ENCODE assay signal across 18 mouse cellular contexts in genomic region chr15:91152592-91152991, GRCm38 (mm10). TPM values are rescaled to one million over a fixed set of nuclear protein-coding genes. Genes with fewer than 3 reads are reported as not detected.
A peak's percentile ranks its signal among the peaks of the same experiment; 100 is the strongest.
DNase-seq lines count a peak whose midpoint lies in the region; ATAC-seq and TF ChIP-seq lines count a peak whose summit lies in the region.
"Had no signal": no experiment of that assay in that cellular context is flagged by ENCODE, and none has a peak within 500 bp of the region (broad histone marks: within the 10 kb centered on the region; RNA-seq: fewer than 3 reads in every experiment).

No protein-coding gene starts in this region.

- peak; percentile 28 for DNase-seq in adrenal gland, adult 2 months
- no peak for DNase-seq in adrenal gland, adult 8-10 months
- peak; percentile 28 for DNase-seq in kidney, postnatal 0 days (ENCODE audit: low spot score)
- no peak for DNase-seq in kidney, adult 8-10 months
- DNase-seq in midbrain, embryonic 14.5 days, result peak; percentile 39
- no peak for DNase-seq in midbrain, embryonic 10.5 days (ENCODE audit: low spot score)
- DNase-seq in right cerebral cortex, postnatal 4 days, result peak; percentile 21
- DNase-seq in urinary bladder, postnatal 4 days (ENCODE audit: low spot score in 2 of 2), result no peak
- DNase-seq: cerebellum, adult 2 months; heart, adult 2 months; layer of hippocampus, postnatal 36 days had no signal

- ATAC-seq in kidney, postnatal 0 days (replicated peaks; ENCODE audit: low FRiP score, low read depth), result no peak
- no peak for ATAC-seq in midbrain, embryonic 14.5 days (ENCODE audit: low FRiP score, low TSS enrichment)

- no peak overlapping the region for H3K9ac ChIP-seq in kidney, postnatal 0 days (ENCODE audit: low read depth, low read length)
- H3K9ac ChIP-seq in midbrain, embryonic 14.5 days (replicated peaks; ENCODE audit: low read length), result no peak overlapping the region
- H3K9ac ChIP-seq: kidney, embryonic 15.5 days; liver, embryonic 14.5 days had no signal

- WGBS in kidney, postnatal 0 days, result 44% methylated on average over 1 of the region's 1 CpGs
- WGBS in midbrain, embryonic 14.5 days, result 47% methylated on average over 1 of the region's 1 CpGs
- 86% methylated on average over 1 of the region's 1 CpGs for WGBS in midbrain, embryonic 10.5 days

- no peaks in the 10 kb centered on the region for H3K4me1 ChIP-seq in kidney, postnatal 0 days (replicated peaks; ENCODE audit: insufficient read depth, low read length)
- H3K4me1 ChIP-seq in midbrain, embryonic 14.5 days (ENCODE audit: control insufficient read depth, insufficient read depth, low read length), result no peaks in the 10 kb centered on the region
- no peaks in the 10 kb centered on the region for H3K4me1 ChIP-seq in midbrain, embryonic 10.5 days
- H3K4me1 ChIP-seq: hindbrain, embryonic 10.5 days; kidney, embryonic 15.5 days had no signal

- no peaks in the 10 kb centered on the region for H3K9me3 ChIP-seq in kidney, postnatal 0 days (replicated peaks; ENCODE audit: low read length)
- H3K9me3 ChIP-seq in midbrain, embryonic 14.5 days (ENCODE audit: control insufficient read depth, low read length), result peaks cover 15% of the 10 kb centered on the region; the same call in 1 of the 2 replicates
- peaks cover 43% of the 10 kb centered on the region for H3K9me3 ChIP-seq in midbrain, embryonic 10.5 days (replicated peaks)

- TF ChIP-seq CTCF in kidney, postnatal 0 days (IDR thresholded peaks at IDR 0.05; ENCODE audit: low read depth), result no peak

- H3K4me2 ChIP-seq in kidney, postnatal 0 days (ENCODE audit: low read length), result no peak overlapping the region
- no peak overlapping the region for H3K4me2 ChIP-seq in midbrain, embryonic 14.5 days (ENCODE audit: low read length)
- H3K4me2 ChIP-seq: kidney, embryonic 15.5 days had no signal

- no peak overlapping the region for H3K27ac ChIP-seq in kidney, postnatal 0 days
- H3K27ac ChIP-seq in midbrain, embryonic 14.5 days (replicated peaks; ENCODE audit: low read depth, low read length), result no peak overlapping the region
- H3K27ac ChIP-seq in midbrain, embryonic 10.5 days (replicated peaks), result no peak overlapping the region
- H3K27ac ChIP-seq: heart, adult 2 months; hindbrain, embryonic 10.5 days; kidney, embryonic 15.5 days; liver, embryonic 14.5 days had no signal

- no peaks in the 10 kb centered on the region for H3K36me3 ChIP-seq in kidney, postnatal 0 days (ENCODE audit: insufficient read depth, low read length)
- H3K36me3 ChIP-seq in midbrain, embryonic 14.5 days (ENCODE audit: control insufficient read depth, insufficient read depth, low read length), result peaks cover 16% of the 10 kb centered on the region
- H3K36me3 ChIP-seq in midbrain, embryonic 10.5 days, result peaks cover 91% of the 10 kb centered on the region
- H3K36me3 ChIP-seq: G1E had no signal

- H3K27me3 ChIP-seq in kidney, postnatal 0 days (ENCODE audit: insufficient read depth, low read length), result no peaks in the 10 kb centered on the region
- H3K27me3 ChIP-seq in midbrain, embryonic 14.5 days (ENCODE audit: control insufficient read depth, insufficient read depth, low read length), result no peaks in the 10 kb centered on the region
- H3K27me3 ChIP-seq in midbrain, embryonic 10.5 days (ENCODE audit: low read depth, poor library complexity, severe bottlenecking), result no peaks in the 10 kb centered on the region
- H3K27me3 ChIP-seq: kidney, embryonic 15.5 days had no signal

- H3K4me3 ChIP-seq in kidney, postnatal 0 days (replicated peaks; ENCODE audit: low read depth, low read length), result no peak overlapping the region
- no peak overlapping the region for H3K4me3 ChIP-seq in midbrain, embryonic 14.5 days (replicated peaks; ENCODE audit: low read depth, low read length)
- no peak overlapping the region for H3K4me3 ChIP-seq in midbrain, embryonic 10.5 days
- H3K4me3 ChIP-seq: heart, adult 2 months; hindbrain, embryonic 10.5 days; kidney, embryonic 15.5 days had no signal

RNA-seq across cellular contexts. Expression of gene Abcd2, which starts 39.0 kb away (rescaled TPM):
- 10 to 100 TPM; 17.3 to 44.1 TPM for total RNA-seq in adrenal gland, adult 2 months (2021)
- 0.68 and 2.6 TPM in 2 replicates for polyA plus RNA-seq in adrenal gland, adult 2 months (2012; rRNA removed)
- total RNA-seq in adrenal gland, adult 8-10 months (2022), result 10 to 100 TPM; 10.6 to 42.9 (median 14.4) TPM
- 2.1 and 2.5 TPM in 2 replicates for polyA plus RNA-seq in kidney, postnatal 0 days (2015; fragmentation: Nextera tagmentation; extraction: Ambion mirVana)
- polyA plus RNA-seq in midbrain, embryonic 14.5 days (2014; fragmentation: Nextera tagmentation; extraction: Ambion mirVana), result 6.9 and 11.8 TPM in 2 replicates
- polyA plus RNA-seq in midbrain, embryonic 10.5 days (2016; fragmentation: Nextera tagmentation; extraction: Ambion mirVana), result 24.8 and 30.2 TPM in 2 replicates
- total RNA-seq: G1E had no signal
- polyA plus RNA-seq: G1E had no signal

RNA-seq across cellular contexts. Expression of gene CN725425, which starts 46.7 kb away (rescaled TPM):
- not detected for total RNA-seq in adrenal gland, adult 2 months (2021)
- not detected in 2 replicates for polyA plus RNA-seq in adrenal gland, adult 2 months (2012; rRNA removed)
- not detected for total RNA-seq in adrenal gland, adult 8-10 months (2022)
- not detected in 2 replicates for polyA plus RNA-seq in kidney, postnatal 0 days (2015; fragmentation: Nextera tagmentation; extraction: Ambion mirVana)
- 0.11 TPM in 1 of 2 replicates, not detected in the other for polyA plus RNA-seq in midbrain, embryonic 14.5 days (2014; fragmentation: Nextera tagmentation; extraction: Ambion mirVana)
- not detected in 2 replicates for polyA plus RNA-seq in midbrain, embryonic 10.5 days (2016; fragmentation: Nextera tagmentation; extraction: Ambion mirVana)
- total RNA-seq: adrenal gland, postnatal 36 days; G1E; monocyte, adult 5-6 weeks had no signal
- polyA plus RNA-seq: embryonic facial prominence, embryonic 11.5 days; G1E; hindbrain, embryonic 10.5 days had no signal

Comparison
In these comparisons a context has a peak if more than half of its experiments do, and no peak if none do; other contexts are left out.
1. DNase-seq: peak in adrenal gland, adult 2 months (single experiment), kidney, postnatal 0 days (single experiment), midbrain, embryonic 14.5 days (single experiment) and right cerebral cortex, postnatal 4 days (single experiment); none in adrenal gland, adult 8-10 months (single experiment), kidney, adult 8-10 months (0 of 2), midbrain, embryonic 10.5 days (single experiment) and urinary bladder, postnatal 4 days (0 of 2).